Mouse (Mus musculus): ENCODE data around the gene Tbc1d32. TPM values are rescaled to one million over a fixed set of nuclear protein-coding genes. Genes with fewer than 3 reads are reported as not detected.

Tbc1d32 gene
- 2.6 and 3.5 TPM in 2 replicates for polyA plus RNA-seq (2012; rRNA removed)

DNA sequence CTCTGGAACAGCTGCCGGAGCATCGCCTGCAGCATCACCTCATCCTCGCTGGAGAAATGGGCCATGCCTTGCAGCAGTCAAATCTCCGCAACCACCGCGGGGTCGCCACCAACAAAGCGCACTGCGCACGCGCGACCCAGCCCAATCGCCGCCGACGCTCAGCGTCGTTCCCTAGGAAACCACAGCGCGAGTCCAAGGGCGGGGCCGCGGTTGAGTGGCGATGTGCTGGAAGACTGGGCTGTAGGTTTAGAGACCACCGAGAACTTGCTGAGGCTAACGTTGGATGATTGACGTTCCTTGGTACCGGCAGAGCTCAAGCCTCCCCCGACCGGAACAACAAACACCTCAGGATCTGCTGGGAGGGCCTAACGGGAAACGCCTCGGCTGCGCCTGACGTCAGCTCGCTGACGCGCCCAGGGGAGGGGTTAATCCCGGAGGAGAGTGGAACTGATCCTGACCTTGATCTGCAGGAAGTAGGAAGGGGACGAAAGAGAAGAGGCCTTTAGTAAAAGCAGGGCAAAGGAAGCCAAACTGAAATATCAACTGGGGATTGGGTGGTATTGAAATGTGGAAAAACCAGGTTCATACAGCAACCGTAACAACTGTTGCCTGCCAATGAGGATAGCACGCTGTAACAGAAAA is at the start of gene Tbc1d32:
Gene Tbc1d32, minus strand, starts transcription at position 122 of the 642 bp plus-strand sequence.

DNA sequence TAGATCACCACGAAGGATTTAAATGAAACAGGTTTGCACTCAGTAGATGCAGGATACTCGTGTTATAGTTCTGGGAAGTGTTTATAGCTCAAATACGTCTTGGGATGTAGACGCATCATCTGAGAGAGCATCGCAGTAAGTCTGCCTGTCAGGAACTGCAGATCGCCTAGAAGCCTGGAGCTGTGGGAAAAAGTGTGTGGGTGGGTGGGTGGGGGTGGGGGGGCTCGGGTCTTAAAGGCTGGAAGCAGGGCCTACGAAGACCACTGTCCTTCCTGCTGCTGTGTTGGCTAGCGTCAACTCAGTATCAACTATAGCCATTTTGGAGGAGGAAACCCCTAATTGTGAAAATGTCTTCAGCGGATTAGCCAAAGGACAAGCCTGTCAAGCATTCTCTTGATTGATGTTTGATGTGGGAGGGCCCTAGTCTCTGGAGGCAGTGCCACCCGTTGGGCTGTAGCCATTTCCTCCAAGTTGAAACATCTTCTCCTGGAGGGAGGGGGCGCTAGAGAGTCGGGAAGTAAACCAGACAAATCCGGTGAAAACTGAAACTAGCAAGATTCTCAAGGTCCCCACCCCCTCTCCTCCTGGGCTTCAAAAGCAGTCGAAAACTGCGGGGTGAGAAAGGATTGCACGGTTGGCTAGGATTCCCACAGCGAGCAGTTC is 122.0 kb downstream of the Tbc1d32 start, which contains the start of gene Msl3l2:
Gene Msl3l2, plus strand, starts transcription at position 585 of the 663 bp plus-strand sequence.

Other genes starting within 250 kb of the Tbc1d32 start
- 8.4 and 9.9 TPM in 2 replicates for gene Msl3l2, start 121.8 kb downstream of the Tbc1d32 start, polyA plus RNA-seq (2012; rRNA removed)
- gene Gja1, start 148.6 kb upstream of the Tbc1d32 start, polyA plus RNA-seq (2012; rRNA removed) = 47.0 and 78.3 TPM in 2 replicates